Mouse (Mus musculus): Measurements from ENCODE around the gene Prdm11. TPM values are rescaled to one million over a fixed set of nuclear protein-coding genes. Genes with fewer than 3 reads are reported as not detected.

Prdm11 gene
- 1 to 10 TPM in 1 of 2 experiments, under 1 TPM in 1; 0.57 to 1.1 TPM for total RNA-seq (2021)
- long read RNA-seq, experiment 1 = 0 reads
- long read RNA-seq, experiment 2 = 0 reads

GRCm38 (mm10) chr2:93045818-93046508 lies at the start of gene Prdm11:
Gene Prdm11, minus strand, starts transcription at chr2:93046167.
- no peak for DNase-seq
- intact Hi-C loops (cut with DNase I) = no loop called here

GRCm38 (mm10) chr2:93092347-93092746 lies 46.4 kb upstream of the Prdm11 start:
- no peak for DNase-seq
- intact Hi-C loops (cut with DNase I) = no loop called here

GRCm38 (mm10) chr2:93091679-93092078 lies 45.7 kb upstream of the Prdm11 start:
- intact Hi-C loops (cut with DNase I) = no loop called here
- no peak for DNase-seq

- DNase-seq = no peak
- intact Hi-C loops (cut with DNase I) = no loop called here
Observed at GRCm38 (mm10) chr2:93089379-93090089, 43.6 kb upstream of the Prdm11 start.

- no peak for DNase-seq
- intact Hi-C loops (cut with DNase I) = no loop called here
Observed at GRCm38 (mm10) chr2:93088006-93088405, 42.0 kb upstream of the Prdm11 start.

GRCm38 (mm10) chr2:93085291-93086027 lies 39.5 kb upstream of the Prdm11 start:
- DNase-seq = no peak
- intact Hi-C loops (cut with DNase I) = no loop called here

GRCm38 (mm10) chr2:93084481-93084880 lies 38.5 kb upstream of the Prdm11 start:
- no peak for DNase-seq
- intact Hi-C loops (cut with DNase I) = no loop called here

- DNase-seq = no peak
- intact Hi-C loops (cut with DNase I) = no loop called here
Observed at GRCm38 (mm10) chr2:93083317-93083716, 37.4 kb upstream of the Prdm11 start.

GRCm38 (mm10) chr2:93082846-93083245 lies 36.9 kb upstream of the Prdm11 start:
- no peak for DNase-seq
- intact Hi-C loops (cut with DNase I) = no loop called here

GRCm38 (mm10) chr2:93080871-93081608 lies 35.1 kb upstream of the Prdm11 start:
- intact Hi-C loops (cut with DNase I) = no loop called here

GRCm38 (mm10) chr2:93079394-93079793 lies 33.4 kb upstream of the Prdm11 start:
- intact Hi-C loops (cut with DNase I) = loop anchor here (10.0 kb wide), 1 partner anchor 335 kb away; no protein-coding TSS in a partner anchor
- DNase-seq = no peak

More at GRCm38 (mm10) chr2:93080871-93081608, 35.1 kb upstream of the Prdm11 start:
- DNase-seq = no peak

GRCm38 (mm10) chr2:93076578-93076955 lies 30.6 kb upstream of the Prdm11 start:
- intact Hi-C loops (cut with DNase I) = loop anchor here (10.0 kb wide), 1 partner anchor 338 kb away; no protein-coding TSS in a partner anchor
- no peak for DNase-seq

- intact Hi-C loops (cut with DNase I) = loop anchor here (10.0 kb wide), 1 partner anchor 339 kb away; no protein-coding TSS in a partner anchor
- peak; percentile 21 for DNase-seq
Observed at GRCm38 (mm10) chr2:93075738-93076577, 30.0 kb upstream of the Prdm11 start.

GRCm38 (mm10) chr2:93071656-93072055 lies 25.7 kb upstream of the Prdm11 start:
- DNase-seq = peak; percentile 58 to 63
- intact Hi-C loops (cut with DNase I) = loop anchor here (2.0 to 10.0 kb wide), 2 partner anchors 127 to 343 kb away; no protein-coding TSS in a partner anchor

- no peak for DNase-seq
- intact Hi-C loops (cut with DNase I) = no loop called here
Observed at GRCm38 (mm10) chr2:93068942-93069341, 23.0 kb upstream of the Prdm11 start.

- intact Hi-C loops (cut with DNase I) = loop anchor here (2.0 kb wide), 2 partner anchors 97 to 157 kb away; no protein-coding TSS in a partner anchor
- DNase-seq = peak in 1 of 2 experiments; percentile 21
Observed at GRCm38 (mm10) chr2:93063347-93063746, 17.4 kb upstream of the Prdm11 start.

- DNase-seq = no peak
- intact Hi-C loops (cut with DNase I) = no loop called here
Observed at GRCm38 (mm10) chr2:93051873-93052272, 5.9 kb upstream of the Prdm11 start.

- DNase-seq = peak; percentile 49 to 67
- intact Hi-C loops (cut with DNase I) = no loop called here
Observed at GRCm38 (mm10) chr2:93048601-93049323, 2.8 kb upstream of the Prdm11 start.
